Mouse (Mus musculus): Measurements from ENCODE around the gene Pafah1b3. TPM values are rescaled to one million over a fixed set of nuclear protein-coding genes. Genes with fewer than 3 reads are reported as not detected.
A peak's percentile ranks its signal among the peaks of the same experiment; 100 is the strongest.

Gene Pafah1b3
- total and polyA plus RNA-seq, 3 experiments: 85.6 to 180 (median 110) TPM

- Histone ChIP-seq H3K9me3 (replicated peaks; ENCODE audit: insufficient read depth, low read length) (no peaks in the 10 kb centered on the region), H3K9ac (ENCODE audit: control insufficient read depth, low read depth, low read length, poor library complexity, severe bottlenecking) (peak overlapping the region; percentile 88), H3K27me3 (ENCODE audit: control insufficient read depth in 1 of 2, insufficient read depth in 2 of 2, low read length in 2 of 2) (no peaks in the 10 kb centered on the region), H3K79me2 (ENCODE audit: control insufficient read depth, insufficient read depth, low read length, poor library complexity) (peaks cover 32% of the 10 kb centered on the region), H3K36me3 (ENCODE audit: control insufficient read depth in 1 of 2, insufficient read depth in 2 of 2, low read length in 2 of 2) (peaks cover 0 to 2% of the 10 kb centered on the region in 2 experiments; a peak in 3 of 4 replicates), H3K4me1 (ENCODE audit: control insufficient read depth in 1 of 2, insufficient read depth in 2 of 2, low read length in 2 of 2) (peaks cover 0 to 7% of the 10 kb centered on the region in 2 experiments; a peak in 3 of 4 replicates), H3K4me3 (ENCODE audit: control insufficient read depth in 1 of 2, insufficient read depth in 1 of 2, low read depth in 2 of 2, low read length in 2 of 2) (peak overlapping the region in 1 of 2 experiments; percentile 55; a peak in 1 of 4 replicates), H3K27ac (ENCODE audit: control insufficient read depth, low read depth, low read length) (no peak overlapping the region)
- TF ChIP-seq SIN3A (IDR thresholded peaks at IDR 0.05; ENCODE audit: low read length): no peak
- DNase-seq (ENCODE audit: low read depth, low spot score): no peak
These were observed 49.7 kb downstream of the Pafah1b3 start for GRCm38 (mm10) chr7:25248018-25248647.

GRCm38 (mm10) chr7:25247498-25247897, 50.3 kb downstream of the Pafah1b3 start:
- DNase-seq (ENCODE audit: low read depth, low spot score): no peak
- H3K27ac ChIP-seq (ENCODE audit: control insufficient read depth, low read depth, low read length): no peak overlapping the region
- peaks cover 0 to 2% of the 10 kb centered on the region in 2 experiments; a peak in 3 of 4 replicates for H3K36me3 ChIP-seq (ENCODE audit: control insufficient read depth in 1 of 2, insufficient read depth in 2 of 2, low read length in 2 of 2)
- H3K9ac ChIP-seq (ENCODE audit: control insufficient read depth, low read depth, low read length, poor library complexity, severe bottlenecking): no peak overlapping the region
- H3K79me2 ChIP-seq (ENCODE audit: control insufficient read depth, insufficient read depth, low read length, poor library complexity): peaks cover 32% of the 10 kb centered on the region
- no peak overlapping the region for H3K4me3 ChIP-seq (ENCODE audit: control insufficient read depth in 1 of 2, insufficient read depth in 1 of 2, low read depth in 2 of 2, low read length in 2 of 2)
- no peak for TF ChIP-seq ZKSCAN1 (IDR thresholded peaks at IDR 0.05; ENCODE audit: low read depth, low read length)
- TF ChIP-seq JUND (IDR thresholded peaks at IDR 0.05; ENCODE audit: low read depth, low read length): no peak
- TF ChIP-seq MAZ (IDR thresholded peaks at IDR 0.05; ENCODE audit: low read depth, low read length): no peak
- no peak for TF ChIP-seq GATA1 (IDR thresholded peaks at IDR 0.05; ENCODE audit: low read depth, low read length)
- TF ChIP-seq NELFE (IDR thresholded peaks at IDR 0.05; ENCODE audit: low read depth, low read length): no peak
- TF ChIP-seq NRF1 (IDR thresholded peaks at IDR 0.05; ENCODE audit: insufficient read depth, low read depth, low read length, poor library complexity, severe bottlenecking): no peak
- TF ChIP-seq RCOR1 (IDR thresholded peaks at IDR 0.05; ENCODE audit: low read depth, low read length): no peak
- TF ChIP-seq MEF2A (IDR thresholded peaks at IDR 0.05; ENCODE audit: extremely low read depth, insufficient replicate concordance, low read depth, low read length, poor library complexity, severe bottlenecking): no peak
- no peak for TF ChIP-seq RAD21 (IDR thresholded peaks at IDR 0.05; ENCODE audit: low read depth, low read length)
- TF ChIP-seq HCFC1 (IDR thresholded peaks at IDR 0.05; ENCODE audit: low read depth, low read length): no peak
- TF ChIP-seq TAL1 (IDR thresholded peaks at IDR 0.05; ENCODE audit: low read length): no peak
- no peak for TF ChIP-seq KAT2A (conservative IDR thresholded peaks at IDR 0.05; ENCODE audit: low read depth, low read length)
- TF ChIP-seq MXI1 (IDR thresholded peaks at IDR 0.05; ENCODE audit: low read depth, low read length): no peak
- no peaks in the 10 kb centered on the region for H3K9me3 ChIP-seq (replicated peaks; ENCODE audit: insufficient read depth, low read length)
- peaks cover 0 to 7% of the 10 kb centered on the region in 2 experiments; a peak in 3 of 4 replicates for H3K4me1 ChIP-seq (ENCODE audit: control insufficient read depth in 1 of 2, insufficient read depth in 2 of 2, low read length in 2 of 2)
- no peaks in the 10 kb centered on the region for H3K27me3 ChIP-seq (ENCODE audit: control insufficient read depth in 1 of 2, insufficient read depth in 2 of 2, low read length in 2 of 2)
